Mouse (Mus musculus) heart, postnatal 25 days (tissue): ENCODE results near the gene Gadd45g. TPM values are rescaled to one million over a fixed set of nuclear protein-coding genes. Genes with fewer than 3 reads are reported as not detected.
A peak's percentile ranks its signal among the peaks of the same experiment; 100 is the strongest.
"Not testable (repeated sequence)": the region's sequence is repeated elsewhere in the genome, so short reads cannot be mapped to it uniquely, and the experiment has no call there.

Source experiments
- DNase-seq: peaks from one replicate; pipeline ENCODE4 v3.0.0; 2022; ENCODE audit warnings: low spot score
- intact Hi-C: fragments of 180-260 bp; cut with DNase I; formaldehyde crosslinking; loops from one replicate; pipeline ENCODE4 v1.15.1; 2025
- total RNA-seq, 2 experiments: library from RNA; stranded (reverse); gene quantifications; 2 replicates each; pipeline ENCODE4 v1.2.3; 2021

Gene Gadd45g
- total RNA-seq, 2 experiments from 2014 or later: 11.6 to 21.6 TPM

GRCm38 (mm10) chr13:51832491-51832890, 14.0 kb upstream of the Gadd45g start:
- intact Hi-C loops: loop anchor here (5.0 kb wide), 1 partner anchor 795 kb away; no protein-coding TSS in a partner anchor
- no peak for DNase-seq

GRCm38 (mm10) chr13:51833611-51834010, 12.9 kb upstream of the Gadd45g start:
- DNase-seq: no peak
- intact Hi-C loops: loop anchor here (5.0 kb wide), 1 partner anchor 794 kb away; no protein-coding TSS in a partner anchor

GRCm38 (mm10) chr13:51834024-51834423, 12.5 kb upstream of the Gadd45g start:
- not testable (repeated sequence) for DNase-seq
- intact Hi-C loops: loop anchor here (5.0 kb wide), 1 partner anchor 793 kb away; no protein-coding TSS in a partner anchor

- intact Hi-C loops: loop anchor here (5.0 kb wide), 1 partner anchor 793 kb away; no protein-coding TSS in a partner anchor
- DNase-seq: no peak
These were observed 12.0 kb upstream of the Gadd45g start for GRCm38 (mm10) chr13:51834520-51834919.

GRCm38 (mm10) chr13:51835208-51835607, 11.3 kb upstream of the Gadd45g start:
- intact Hi-C loops: loop anchor here (5.0 kb wide), 1 partner anchor 697 kb away; the partner anchor contains the start of gene Diras2
- DNase-seq: not testable (repeated sequence)

- no peak for DNase-seq
- intact Hi-C loops: loop anchor here (5.0 kb wide), 1 partner anchor 695 kb away; the partner anchor contains the start of gene Diras2
These were observed 9.1 kb upstream of the Gadd45g start for GRCm38 (mm10) chr13:51837402-51837801.

- intact Hi-C loops: loop anchor here (1.0 to 5.0 kb wide), 3 partner anchors 298 to 693 kb away; partner anchors contain the start of gene Diras2
- DNase-seq: no peak
These were observed 7.0 kb upstream of the Gadd45g start for GRCm38 (mm10) chr13:51839250-51840026.

GRCm38 (mm10) chr13:51840702-51841101, 5.8 kb upstream of the Gadd45g start:
- intact Hi-C loops: loop anchor here (5.0 kb wide), 1 partner anchor 297 kb away; no protein-coding TSS in a partner anchor

GRCm38 (mm10) chr13:51841541-51842115, 4.8 kb upstream of the Gadd45g start:
- intact Hi-C loops: loop anchor here (5.0 kb wide), 1 partner anchor 296 kb away; no protein-coding TSS in a partner anchor
- DNase-seq: no peak

More at GRCm38 (mm10) chr13:51840702-51841101, 5.8 kb upstream of the Gadd45g start:
- DNase-seq: no peak

- intact Hi-C loops: loop anchor here (5.0 kb wide), 1 partner anchor 295 kb away; no protein-coding TSS in a partner anchor
- DNase-seq: no peak
These were observed 4.3 kb upstream of the Gadd45g start for GRCm38 (mm10) chr13:51842191-51842590.

GRCm38 (mm10) chr13:51842773-51843172, 3.7 kb upstream of the Gadd45g start:
- intact Hi-C loops: loop anchor here (5.0 kb wide), 1 partner anchor 295 kb away; no protein-coding TSS in a partner anchor
- DNase-seq: no peak

- DNase-seq: no peak
- intact Hi-C loops: loop anchor here (5.0 kb wide), 1 partner anchor 294 kb away; no protein-coding TSS in a partner anchor
These were observed 3.2 kb upstream of the Gadd45g start for GRCm38 (mm10) chr13:51843298-51843697.

GRCm38 (mm10) chr13:51844118-51844517, 2.4 kb upstream of the Gadd45g start:
- intact Hi-C loops: loop anchor here (2.0 to 5.0 kb wide), 2 partner anchors 131 to 293 kb away; no protein-coding TSS in a partner anchor

GRCm38 (mm10) chr13:51844661-51845060, 1.8 kb upstream of the Gadd45g start:
- intact Hi-C loops: loop anchor here (2.0 to 5.0 kb wide), 5 partner anchors 38 to 293 kb away; no protein-coding TSS in a partner anchor
- DNase-seq: no peak

More at GRCm38 (mm10) chr13:51844118-51844517, 2.4 kb upstream of the Gadd45g start:
- no peak for DNase-seq

- no peak for DNase-seq
- intact Hi-C loops: loop anchor here (2.0 to 5.0 kb wide), 4 partner anchors 37 to 177 kb away; no protein-coding TSS in a partner anchor
These were observed 1.4 kb upstream of the Gadd45g start for GRCm38 (mm10) chr13:51845072-51845471.

- intact Hi-C loops: loop anchor here (2.0 to 5.0 kb wide), 7 partner anchors 37 to 233 kb away; no protein-coding TSS in a partner anchor
- peak; percentile 69 for DNase-seq
These were observed 787 bp upstream of the Gadd45g start for GRCm38 (mm10) chr13:51845591-51846191.

- intact Hi-C loops: loop anchor here (2.0 to 5.0 kb wide), 6 partner anchors 35 to 232 kb away; no protein-coding TSS in a partner anchor
- peak; percentile 59 for DNase-seq
These were observed 653 bp downstream of the Gadd45g start for GRCm38 (mm10) chr13:51846868-51847793.

- intact Hi-C loops: loop anchor here (2.0 to 5.0 kb wide), 6 partner anchors 34 to 231 kb away; no protein-coding TSS in a partner anchor
- DNase-seq: peak; percentile 61
These were observed 1.6 kb downstream of the Gadd45g start for GRCm38 (mm10) chr13:51847979-51848480.
